Mouse (Mus musculus): ENCODE results near the gene Nr3c2.
A peak's percentile ranks its signal among the peaks of the same experiment; 100 is the strongest.

Gene Nr3c2

DNA sequence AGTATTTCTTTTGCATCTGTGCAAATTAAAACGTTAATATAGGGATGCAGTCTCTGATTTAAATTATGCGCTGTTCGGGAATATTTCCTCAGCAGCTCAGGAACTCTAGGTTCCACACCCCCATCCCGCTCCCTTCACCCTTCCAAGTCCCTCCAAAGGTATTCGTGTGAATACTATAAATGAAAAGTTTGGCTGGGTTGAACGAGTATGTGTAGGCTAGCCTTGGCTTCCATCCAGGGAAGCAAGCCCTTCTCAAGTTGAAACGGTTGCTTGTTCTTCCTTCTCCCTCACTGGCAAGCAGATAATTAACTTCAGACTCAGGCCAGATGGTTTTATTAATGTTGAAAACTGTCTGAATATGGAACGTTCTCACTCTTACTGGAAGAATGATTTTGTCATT lies 186.8 kb downstream of the Nr3c2 start:
- DNase-seq = peak in 1 of 2 experiments; percentile 7

- no peak for DNase-seq
Measured at GRCm38 (mm10) chr8:77096721-77097120, 197.5 kb downstream of the Nr3c2 start.

DNA sequence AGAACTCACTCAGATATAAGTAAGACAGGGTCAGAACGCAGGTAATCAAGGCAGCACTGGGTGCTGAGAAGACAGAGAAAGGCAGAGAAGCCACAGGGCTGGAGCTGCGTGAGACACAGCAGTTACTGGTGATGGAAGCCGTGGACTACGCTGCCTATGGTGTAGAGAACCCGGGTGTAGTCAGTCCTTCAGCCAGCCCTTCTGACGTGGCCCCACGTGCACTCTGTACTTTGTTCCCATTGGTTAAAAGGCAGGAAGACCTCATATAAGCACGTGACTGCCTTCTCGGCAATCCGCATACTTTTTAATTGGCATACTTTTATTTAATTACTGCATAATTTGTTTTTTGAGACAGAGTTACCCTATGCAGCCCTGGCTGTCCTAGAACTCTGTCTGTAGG lies 198.9 kb downstream of the Nr3c2 start:
- no peak for DNase-seq

GRCm38 (mm10) chr8:77100370-77100769 lies 201.1 kb downstream of the Nr3c2 start:
- no peak for DNase-seq

DNA sequence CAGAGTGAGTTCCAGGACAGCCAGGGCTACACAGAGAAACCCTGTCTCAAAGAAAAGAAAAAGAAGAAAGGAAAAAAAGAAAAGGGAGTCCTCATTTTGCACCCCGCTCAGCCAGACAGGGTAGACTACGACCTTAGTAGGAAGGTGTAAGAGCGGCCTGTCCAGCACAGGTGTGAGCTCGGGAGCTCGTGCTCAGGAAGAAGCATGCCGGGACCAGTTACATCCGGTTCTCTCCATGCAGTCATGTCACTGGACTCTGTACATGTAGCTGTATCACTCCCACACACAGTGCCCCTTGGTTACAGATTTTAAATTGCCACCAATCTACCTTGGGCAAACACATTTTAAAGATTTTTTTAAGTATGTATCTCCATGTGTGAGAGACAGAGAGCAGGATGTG lies 203.6 kb downstream of the Nr3c2 start:
- DNase-seq = no peak

DNA sequence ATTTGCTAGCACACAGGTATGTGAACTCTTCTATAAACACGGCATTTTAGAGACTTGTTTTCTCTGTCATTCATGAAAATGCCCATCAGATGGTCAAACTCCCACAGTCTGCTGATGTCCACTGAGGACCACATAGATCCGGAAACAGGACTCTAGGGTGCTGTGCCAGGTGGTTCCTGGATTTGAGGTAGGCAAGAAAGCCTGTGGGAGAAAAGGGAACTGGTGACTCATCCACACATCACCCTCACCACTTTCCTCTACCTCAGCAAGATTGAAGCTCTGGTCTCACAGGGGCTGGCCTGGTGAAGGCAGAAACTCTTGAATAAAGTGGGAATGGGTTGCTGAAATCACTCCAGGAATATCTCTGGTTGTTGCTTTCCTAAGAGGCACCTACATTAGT lies 213.5 kb downstream of the Nr3c2 start:
- DNase-seq = no peak

GRCm38 (mm10) chr8:77114769-77115168 lies 215.5 kb downstream of the Nr3c2 start:
- no peak for DNase-seq

- DNase-seq = no peak
Measured at GRCm38 (mm10) chr8:77116419-77117079, 217.3 kb downstream of the Nr3c2 start.

DNA sequence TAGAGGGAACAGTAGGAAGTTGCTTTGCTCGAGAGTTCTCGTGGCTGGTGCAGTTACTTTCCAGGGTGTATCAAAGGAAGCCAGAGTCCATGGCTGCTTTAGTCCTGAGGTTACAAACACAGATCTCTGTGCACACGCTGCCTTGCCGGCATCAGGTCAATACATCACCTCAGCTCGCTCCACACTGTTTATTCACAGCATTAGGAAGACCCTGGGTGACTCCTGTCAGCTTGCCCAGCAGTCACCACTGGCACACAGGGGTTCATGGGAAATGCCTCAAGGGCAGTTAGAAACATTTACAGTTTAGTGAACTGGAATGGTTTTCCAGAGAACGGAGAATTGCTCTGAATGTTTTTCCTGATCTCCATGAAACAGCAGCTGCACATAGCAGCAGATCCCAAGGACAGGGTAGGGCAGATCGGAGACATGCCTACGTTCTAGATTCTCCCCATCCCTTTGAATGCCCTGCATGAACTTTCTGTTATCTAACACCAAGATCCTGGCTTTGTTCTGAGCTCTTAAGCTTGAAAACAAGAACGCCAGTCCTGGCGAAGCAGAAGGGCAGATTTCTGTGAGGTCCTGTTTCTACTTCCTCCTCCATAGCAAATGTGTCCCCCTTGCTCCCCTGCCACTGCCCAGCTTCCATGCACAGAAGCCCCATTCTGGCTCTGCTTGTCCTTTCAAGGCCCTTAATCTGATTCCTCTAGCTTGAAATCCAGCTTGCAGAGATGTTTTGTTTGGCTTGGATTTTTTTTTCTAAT lies 221.7 kb downstream of the Nr3c2 start:
- peak in 1 of 2 experiments; percentile 10 for DNase-seq

DNA sequence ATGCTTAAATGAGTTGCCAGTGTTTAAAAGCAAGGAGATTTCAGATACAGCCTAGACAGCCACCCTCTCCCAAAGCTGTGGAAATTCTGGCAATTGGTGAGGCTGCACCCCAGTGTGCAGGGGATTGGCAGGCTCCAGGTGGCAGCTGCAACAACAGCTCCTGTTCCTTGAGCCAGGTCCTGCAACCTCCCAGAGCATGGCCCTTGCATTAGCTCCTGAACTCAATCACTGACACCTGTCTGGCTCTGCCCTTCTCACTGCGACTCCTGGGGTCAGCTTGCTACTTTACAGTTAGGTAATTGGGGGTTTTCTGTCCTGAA lies 222.3 kb downstream of the Nr3c2 start:
- DNase-seq = peak; percentile 34 to 58

- DNase-seq = no peak
Measured at GRCm38 (mm10) chr8:77122300-77122699, 223.1 kb downstream of the Nr3c2 start.

GRCm38 (mm10) chr8:77125777-77126176 lies 226.5 kb downstream of the Nr3c2 start:
- DNase-seq = no peak

- DNase-seq = no peak
Measured at GRCm38 (mm10) chr8:77128006-77128405, 228.8 kb downstream of the Nr3c2 start.

- peak; percentile 21 to 42 for DNase-seq
Measured at GRCm38 (mm10) chr8:77132903-77133637, 233.8 kb downstream of the Nr3c2 start.

- DNase-seq = no peak
Measured at GRCm38 (mm10) chr8:77133797-77134385, 234.6 kb downstream of the Nr3c2 start.

- no peak for DNase-seq
Measured at GRCm38 (mm10) chr8:77145285-77145684, 246.0 kb downstream of the Nr3c2 start.

DNA sequence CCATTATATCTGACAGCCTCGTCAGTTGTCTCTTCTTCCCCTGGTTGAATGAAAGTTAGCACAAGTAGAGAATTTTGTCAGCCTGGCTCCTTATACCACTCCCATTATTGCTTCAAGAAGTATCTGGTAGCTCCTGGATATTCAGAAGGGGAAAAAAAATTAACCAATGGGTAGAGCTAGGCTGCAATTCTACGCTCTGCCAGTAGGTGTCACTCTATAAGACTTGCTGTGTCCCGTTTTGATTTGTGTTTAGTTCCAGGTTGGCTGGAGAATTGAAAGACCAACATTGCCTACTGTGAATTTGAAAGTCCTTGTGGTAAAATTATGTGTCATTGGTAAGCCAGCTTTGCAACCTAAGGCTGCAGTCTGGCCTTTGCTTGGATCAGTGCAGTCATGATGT lies 255.3 kb downstream of the Nr3c2 start:
- peak in 1 of 2 experiments; percentile 10 for DNase-seq

- no peak for DNase-seq
Measured at GRCm38 (mm10) chr8:77169320-77169719, 270.1 kb downstream of the Nr3c2 start.

- DNase-seq = no peak
Measured at GRCm38 (mm10) chr8:77169757-77170438, 270.7 kb downstream of the Nr3c2 start.

DNA sequence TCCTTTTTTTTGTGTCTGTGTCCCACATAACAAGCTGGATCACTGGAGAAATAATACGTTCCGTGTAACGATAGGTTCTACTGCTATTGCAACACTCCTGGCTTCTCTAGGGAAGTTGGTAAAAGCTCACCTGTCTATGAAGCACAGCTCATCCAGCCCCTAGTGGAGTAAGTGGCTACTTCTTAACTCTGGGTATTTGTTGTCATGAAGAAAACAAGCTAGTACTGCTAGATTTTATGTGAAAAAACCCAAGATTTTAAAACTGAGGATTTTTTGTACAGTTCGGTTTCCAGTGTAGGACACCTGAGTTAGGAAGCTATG lies 271.2 kb downstream of the Nr3c2 start:
- no peak for DNase-seq

DNA sequence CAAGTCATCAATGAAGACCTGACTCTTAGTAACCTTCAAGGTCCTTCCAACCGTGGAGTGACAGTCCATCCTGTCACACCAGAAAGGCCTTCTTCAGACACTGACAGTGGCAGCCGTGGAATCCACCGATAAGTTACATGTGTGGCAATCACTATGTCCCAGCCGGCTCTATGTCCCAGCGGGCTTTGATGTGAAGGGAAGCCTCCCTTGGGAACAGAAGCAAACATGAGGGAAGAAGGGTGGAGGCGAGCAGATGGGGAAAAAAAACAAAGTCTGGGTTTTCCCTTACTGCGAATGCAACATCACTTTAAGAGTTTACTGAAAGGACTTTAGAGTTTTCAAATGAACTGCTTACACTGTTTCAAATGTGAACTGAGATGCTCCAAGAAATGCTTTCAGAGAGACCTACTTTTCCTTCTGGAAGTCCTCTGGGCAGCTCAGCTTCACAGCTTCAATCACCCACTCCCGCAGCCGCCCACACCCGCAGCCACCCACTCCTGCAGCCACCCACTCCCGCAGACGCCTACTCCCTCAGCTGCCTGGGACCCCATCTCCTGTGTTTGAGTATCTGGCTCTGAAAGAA lies 273.9 kb downstream of the Nr3c2 start:
- no peak for DNase-seq

GRCm38 (mm10) chr8:77173736-77174135 lies 274.5 kb downstream of the Nr3c2 start:
- no peak for DNase-seq

DNA sequence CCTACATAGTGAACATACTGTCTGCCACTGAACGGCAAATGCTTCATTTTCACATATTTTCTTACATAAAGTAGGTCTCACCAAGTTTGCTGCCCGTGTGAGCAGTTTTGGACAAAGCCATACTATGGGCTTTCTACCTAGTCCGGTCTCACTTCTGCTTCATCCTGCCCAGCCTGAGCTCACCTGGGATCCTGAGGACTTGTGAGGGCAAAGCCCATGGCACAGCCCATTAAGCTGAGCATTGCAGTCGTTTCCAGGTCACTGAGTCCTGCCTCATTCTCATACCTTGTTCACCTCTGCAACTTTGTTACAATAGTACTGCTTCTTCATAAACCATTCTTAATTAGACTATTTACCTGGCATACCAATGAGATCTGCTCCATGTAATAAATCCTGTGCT lies 276.2 kb downstream of the Nr3c2 start:
- no peak for DNase-seq

Measured in cerebellum, adult 18-20 months (tissue).